Mouse (Mus musculus) small intestine, adult 2 months (tissue): ENCODE data around the gene Rrp36.

Experiments used
- CTCF ChIP-seq: fragments of 200-500 bp; IDR thresholded peaks from 2 replicates; pipeline ENCODE4 v1.5.1; 2012; ENCODE audit warnings: low read depth, mild to moderate bottlenecking, control low read depth, inconsistent platforms, low read length, moderate library complexity, mixed read lengths; ENCODE audit not compliant: insufficient replicate concordance, insufficient read length; ENCODE audit errors: extremely low read depth
- POLR2A ChIP-seq: fragments of 200-500 bp; IDR thresholded peaks from 2 replicates; pipeline ENCODE4 v1.6.1; 2012; ENCODE audit warnings: low read depth, mild to moderate bottlenecking, control low read depth, inconsistent platforms, low read length, moderate library complexity

GRCm38 (mm10) chr17:46712442-46712841, 38.3 kb upstream of the Rrp36 start:
- TF ChIP-seq CTCF = no peak
- no peak for TF ChIP-seq POLR2A
